Mouse (Mus musculus) liver, adult 2 months (tissue): ENCODE results near the gene Tollip. TPM values are rescaled to one million over a fixed set of nuclear protein-coding genes. Genes with fewer than 3 reads are reported as not detected.

ENCODE experiments used
- DNase-seq: peaks from one replicate; pipeline ENCODE4 v3.0.0-alpha.2; 2011; ENCODE audit warnings: low read depth, low spot score; ENCODE audit errors: extremely low read depth
- H3K27ac ChIP-seq: fragments of 200-500 bp; replicated peaks from 2 replicates; pipeline ENCODE4 v1.5.1; 2012; ENCODE audit warnings: low read depth, mild to moderate bottlenecking, control low read depth, inconsistent platforms, low read length; ENCODE audit not compliant: insufficient read depth
- H3K27me3 ChIP-seq: fragments of 200-500 bp; 2 replicates; pipeline ENCODE4 v1.6.1; 2012; ENCODE audit warnings: mild to moderate bottlenecking, moderate library complexity, low read length, inconsistent platforms; ENCODE audit not compliant: control insufficient read depth, insufficient read depth
- H3K36me3 ChIP-seq: fragments of 200-500 bp; 2 replicates; pipeline ENCODE4 v1.6.1; 2012; ENCODE audit warnings: low read length, inconsistent platforms; ENCODE audit not compliant: control insufficient read depth, insufficient read depth
- H3K4me1 ChIP-seq: fragments of 200-500 bp; 2 replicates; pipeline ENCODE4 v1.6.1; 2011; ENCODE audit warnings: low read length; ENCODE audit not compliant: control insufficient read depth, insufficient read depth
- H3K4me3 ChIP-seq: fragments of 200-500 bp; 2 replicates; pipeline ENCODE4 v1.5.1; 2011; ENCODE audit warnings: low read depth, mild to moderate bottlenecking, control low read depth, low read length, moderate library complexity; ENCODE audit not compliant: insufficient read depth
- H3K79me2 ChIP-seq: fragments of 200-500 bp; 2 replicates; pipeline ENCODE4 v1.6.1; 2012; ENCODE audit warnings: inconsistent platforms, mild to moderate bottlenecking, low read length, moderate library complexity; ENCODE audit not compliant: control insufficient read depth, insufficient read depth
- H3K9ac ChIP-seq: fragments of 200-500 bp; 2 replicates; pipeline ENCODE4 v1.6.1; 2012; ENCODE audit warnings: low read depth, mild to moderate bottlenecking, control low read depth, inconsistent platforms, low read length
- CTCF ChIP-seq: fragments of 200-500 bp; IDR thresholded peaks from 2 replicates; pipeline ENCODE4 v1.5.1; 2011; ENCODE audit warnings: low read depth, low read length, control low read depth
- POLR2A ChIP-seq: fragments of 200-500 bp; IDR thresholded peaks from 2 replicates; pipeline ENCODE4 v1.6.1; 2011; ENCODE audit warnings: low read length, control low read depth; ENCODE audit not compliant: insufficient read depth; ENCODE audit errors: extremely low read depth
- WGBS: fragments of 180-500 bp; shearing (Covaris S2); methylation state at CpG from one replicate; pipeline ENCODE4 v1.1.7; 2018; 5-methylcytosine and 5-hydroxymethylcytosine counted together
- polyA plus RNA-seq: library from polyadenylated mRNA; depleted of rRNA; stranded (reverse); fragments of >200 nt; gene quantifications from 2 replicates; pipeline ENCODE4 v1.2.3, GENCODE M21; 2012
- total RNA-seq: library from RNA; depleted of rRNA; stranded (reverse); fragments of >200 nt; gene quantifications from 2 replicates; pipeline ENCODE4 v1.2.3, GENCODE M21; 2014

Tollip gene
- total and polyA plus RNA-seq, 2 experiments: 25.9 to 51.6 TPM

- H3K79me2 ChIP-seq: no peaks in the 10 kb centered on the region
- no peak overlapping the region for H3K4me3 ChIP-seq
- no peaks in the 10 kb centered on the region for H3K4me1 ChIP-seq
- no peak overlapping the region for H3K9ac ChIP-seq
- H3K27me3 ChIP-seq: peaks cover 30% of the 10 kb centered on the region
- DNase-seq: no peak
- no peak overlapping the region for H3K27ac ChIP-seq
- no peaks in the 10 kb centered on the region for H3K36me3 ChIP-seq
- no peak for TF ChIP-seq POLR2A
- TF ChIP-seq CTCF: no peak
Observed at GRCm38 (mm10) chr7:141947512-141947911, 29.2 kb upstream of the Tollip start.

GRCm38 (mm10) chr7:141945927-141946326 lies 27.6 kb upstream of the Tollip start:
- H3K36me3 ChIP-seq: no peaks in the 10 kb centered on the region
- DNase-seq: no peak
- WGBS: 35% methylated on average over 7 of the region's 7 CpGs
- no peaks in the 10 kb centered on the region for H3K4me1 ChIP-seq
- no peaks in the 10 kb centered on the region for H3K79me2 ChIP-seq
- TF ChIP-seq POLR2A (no peak), CTCF (no peak)
- H3K4me3 ChIP-seq: no peak overlapping the region
- H3K27me3 ChIP-seq: peaks cover 17% of the 10 kb centered on the region
- no peak overlapping the region for H3K9ac ChIP-seq
- H3K27ac ChIP-seq: no peak overlapping the region

- Histone ChIP-seq H3K27me3 (0 out of 2 replicates have a peak, but pooled peaks cover 7% of the 10 kb centered on the region), H3K4me1 (no peaks in the 10 kb centered on the region), H3K4me3 (no peak overlapping the region), H3K27ac (no peak overlapping the region), H3K36me3 (no peaks in the 10 kb centered on the region), H3K79me2 (no peaks in the 10 kb centered on the region), H3K9ac (no peak overlapping the region)
- DNase-seq: no peak
- 71% methylated on average over 5 of the region's 5 CpGs for WGBS
- no peak for TF ChIP-seq CTCF
- TF ChIP-seq POLR2A: no peak
Observed at GRCm38 (mm10) chr7:141943444-141943843, 25.1 kb upstream of the Tollip start.

- Histone ChIP-seq H3K9ac (no peak overlapping the region), H3K79me2 (no peaks in the 10 kb centered on the region), H3K27me3 (0 out of 2 replicates have a peak, but pooled peaks cover 3% of the 10 kb centered on the region), H3K36me3 (no peaks in the 10 kb centered on the region), H3K4me1 (no peaks in the 10 kb centered on the region), H3K27ac (no peak overlapping the region), H3K4me3 (no peak overlapping the region)
- no peak for DNase-seq
- no peak for TF ChIP-seq POLR2A
- TF ChIP-seq CTCF: no peak
- 90% methylated on average over 6 of the region's 6 CpGs for WGBS
Observed at GRCm38 (mm10) chr7:141934951-141935350, 16.6 kb upstream of the Tollip start.

GRCm38 (mm10) chr7:141934128-141934898 lies 16.0 kb upstream of the Tollip start:
- 77% methylated on average over 7 of the region's 7 CpGs for WGBS
- no peak for DNase-seq
- H3K4me1 ChIP-seq: no peaks in the 10 kb centered on the region

GRCm38 (mm10) chr7:141928642-141929041 lies 10.3 kb upstream of the Tollip start:
- no peaks in the 10 kb centered on the region for H3K36me3 ChIP-seq
- no peaks in the 10 kb centered on the region for H3K27me3 ChIP-seq
- H3K9ac ChIP-seq: no peak overlapping the region
- H3K79me2 ChIP-seq: no peaks in the 10 kb centered on the region
- TF ChIP-seq POLR2A (no peak), CTCF (no peak)
- no peak overlapping the region for H3K4me3 ChIP-seq
- 68% methylated on average over 10 of the region's 10 CpGs for WGBS
- no peak overlapping the region for H3K27ac ChIP-seq
- 0 out of 2 replicates have a peak, but pooled peaks cover 2% of the 10 kb centered on the region for H3K4me1 ChIP-seq
- DNase-seq: no peak

More at GRCm38 (mm10) chr7:141934128-141934898, 16.0 kb upstream of the Tollip start:
- Histone ChIP-seq H3K79me2 (no peaks in the 10 kb centered on the region), H3K9ac (no peak overlapping the region), H3K4me3 (no peak overlapping the region), H3K36me3 (no peaks in the 10 kb centered on the region), H3K27ac (no peak overlapping the region), H3K27me3 (0 out of 2 replicates have a peak, but pooled peaks cover 3% of the 10 kb centered on the region)
- TF ChIP-seq CTCF (no peak), POLR2A (no peak)
